Mouse (Mus musculus): ENCODE results near the gene Immp2l.

DNA sequence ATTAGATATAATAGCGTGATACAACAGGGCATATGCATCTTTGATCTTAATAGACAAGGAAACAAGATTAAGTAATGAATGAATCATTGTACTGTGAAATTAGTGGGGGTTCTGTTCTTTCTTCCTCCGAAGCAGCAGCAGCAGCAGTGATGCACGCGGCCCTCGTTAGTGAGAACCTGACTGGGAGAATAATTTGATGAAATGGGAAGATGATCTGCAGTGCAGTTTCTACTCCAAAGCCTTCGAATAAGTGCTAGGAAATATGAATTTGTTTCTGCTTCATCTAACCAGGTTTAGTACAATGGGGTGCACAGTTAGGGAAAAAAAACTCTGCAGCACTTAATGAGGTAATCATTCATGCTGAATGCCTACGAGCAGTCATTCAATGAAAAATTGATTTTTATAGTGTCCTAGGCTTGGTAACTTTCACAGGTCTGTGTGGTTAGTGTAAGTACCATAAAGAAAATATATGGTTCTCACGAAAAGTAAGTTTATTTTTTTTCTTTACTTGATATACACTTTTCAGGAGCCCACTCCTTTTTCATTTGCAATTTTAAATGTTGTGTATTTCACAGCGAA, 401.3 kb downstream of the Immp2l start:
- TF ChIP-seq CTCF (IDR thresholded peaks at IDR 0.05; ENCODE audit: low read depth, low read length) (no peak), TAL1 (conservative IDR thresholded peaks at IDR 0.05; ENCODE audit: low read depth, low read length) (no peak)
